Comparison of ENCODE assay signal across 12 mouse cellular contexts in the genomic region with DNA sequence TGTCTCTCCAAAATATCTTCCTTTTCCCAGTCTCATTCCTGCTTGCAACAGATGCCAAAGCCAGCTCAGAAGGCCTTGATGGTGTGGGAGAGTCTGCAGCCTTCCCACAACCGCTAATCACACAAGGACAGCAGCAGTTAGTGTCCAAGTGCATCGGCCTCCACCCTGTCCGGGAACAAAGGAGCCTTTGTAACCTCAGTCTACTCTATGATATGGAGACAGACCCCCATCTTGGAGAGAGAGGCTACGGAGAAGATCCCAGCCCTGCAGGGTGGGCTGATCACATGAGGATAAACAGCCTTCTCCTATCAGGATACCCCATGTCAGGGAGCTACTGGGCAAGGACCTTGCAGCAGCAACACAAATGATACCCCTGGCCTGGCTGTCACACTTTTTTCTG. TPM values are rescaled to one million over a fixed set of nuclear protein-coding genes. Genes with fewer than 3 reads are reported as not detected.
A peak's percentile ranks its signal among the peaks of the same experiment; 100 is the strongest.
DNase-seq lines count a peak whose midpoint lies in the region; ATAC-seq and TF ChIP-seq lines count a peak whose summit lies in the region.
"Had no signal": no experiment of that assay in that cellular context is flagged by ENCODE, and none has a peak within 500 bp of the region (broad histone marks: within the 10 kb centered on the region; RNA-seq: fewer than 3 reads in every experiment).

No protein-coding gene starts in this region.

- no peak for TF ChIP-seq CTCF in cerebellum, adult 2 months (IDR thresholded peaks at IDR 0.05; ENCODE audit: borderline replicate concordance, insufficient read depth, low read depth, low read length)
- TF ChIP-seq CTCF in heart, adult 2 months (IDR thresholded peaks at IDR 0.05), result no peak

- TF ChIP-seq POLR2A in cerebellum, adult 2 months (IDR thresholded peaks at IDR 0.05; ENCODE audit: borderline replicate concordance, insufficient read depth, low read length), result no peak
- TF ChIP-seq POLR2A in heart, adult 2 months (IDR thresholded peaks at IDR 0.05; ENCODE audit: insufficient read depth, low read depth, low read length), result no peak

- H3K79me2 ChIP-seq in heart, adult 2 months (replicated peaks; ENCODE audit: control insufficient read depth, insufficient read depth, low read length), result no peaks in the 10 kb centered on the region

- ATAC-seq in forebrain, embryonic 13.5 days, result peak; percentile 45; the same call in 1 of the 2 replicates
- peak; percentile 55; the same call in 1 of the 2 replicates for ATAC-seq in midbrain, embryonic 13.5 days
- ATAC-seq: liver, embryonic 12.5 days had no signal

- H3K36me3 ChIP-seq in forebrain, embryonic 13.5 days (ENCODE audit: poor library complexity, severe bottlenecking), result no peaks in the 10 kb centered on the region
- H3K36me3 ChIP-seq in midbrain, embryonic 13.5 days, result no peaks in the 10 kb centered on the region
- no peaks in the 10 kb centered on the region for H3K36me3 ChIP-seq in heart, adult 2 months (ENCODE audit: control insufficient read depth, insufficient read depth, low read length)
- H3K36me3 ChIP-seq: liver, embryonic 12.5 days had no signal

- H3K9ac ChIP-seq in forebrain, embryonic 13.5 days, result no peak overlapping the region
- H3K9ac ChIP-seq in midbrain, embryonic 13.5 days (replicated peaks), result no peak overlapping the region
- H3K9ac ChIP-seq in heart, adult 2 months (ENCODE audit: low read depth, low read length), result no peak overlapping the region
- H3K9ac ChIP-seq: liver, embryonic 12.5 days had no signal

- 19% methylated on average over 4 of the region's 4 CpGs for WGBS in cerebellum, adult 2 months
- 22% methylated on average over 4 of the region's 4 CpGs for WGBS in forebrain, embryonic 13.5 days
- 39% methylated on average over 4 of the region's 4 CpGs for WGBS in midbrain, embryonic 13.5 days
- WGBS in heart, adult 2 months, result 60% methylated on average over 4 of the region's 4 CpGs

- peak overlapping the region; percentile 16 for H3K4me2 ChIP-seq in forebrain, embryonic 13.5 days
- H3K4me2 ChIP-seq in midbrain, embryonic 13.5 days (replicated peaks), result no peak overlapping the region
- H3K4me2 ChIP-seq: heart, embryonic 11.5 days; liver, embryonic 12.5 days had no signal

- no peaks in the 10 kb centered on the region for H3K27me3 ChIP-seq in cerebellum, adult 2 months (ENCODE audit: control insufficient read depth, insufficient read depth, low read length)
- H3K27me3 ChIP-seq in forebrain, embryonic 13.5 days, result no peaks in the 10 kb centered on the region
- H3K27me3 ChIP-seq in midbrain, embryonic 13.5 days, result no peaks in the 10 kb centered on the region
- no peaks in the 10 kb centered on the region for H3K27me3 ChIP-seq in heart, adult 2 months (ENCODE audit: control insufficient read depth, insufficient read depth, low read length)
- H3K27me3 ChIP-seq: liver, embryonic 12.5 days had no signal

- H3K4me3 ChIP-seq in cerebellum, adult 2 months (replicated peaks; ENCODE audit: insufficient read depth, low read depth, low read length), result no peak overlapping the region
- H3K4me3 ChIP-seq in forebrain, embryonic 13.5 days, result no peak overlapping the region
- H3K4me3 ChIP-seq in midbrain, embryonic 13.5 days (replicated peaks), result no peak overlapping the region
- H3K4me3 ChIP-seq in heart, adult 2 months, result no peak overlapping the region
- H3K4me3 ChIP-seq: liver, embryonic 12.5 days had no signal

- peaks cover 64% of the 10 kb centered on the region for H3K4me1 ChIP-seq in cerebellum, adult 2 months (ENCODE audit: control insufficient read depth, insufficient read depth, low read length)
- peaks cover 39% of the 10 kb centered on the region for H3K4me1 ChIP-seq in forebrain, embryonic 13.5 days
- H3K4me1 ChIP-seq in midbrain, embryonic 13.5 days (replicated peaks), result peaks cover 37% of the 10 kb centered on the region
- peaks cover 2% of the 10 kb centered on the region; the same call in 1 of the 2 replicates for H3K4me1 ChIP-seq in heart, adult 2 months (ENCODE audit: control insufficient read depth, insufficient read depth, low read length)
- H3K4me1 ChIP-seq: liver, embryonic 12.5 days had no signal

- DNase-seq in cerebellum, adult 2 months, result no peak
- DNase-seq in cerebellum, adult 11-12 months, result no peak
- DNase-seq in MN1 (ENCODE audit: low spot score), result peak; percentile 23
- no peak for DNase-seq in kidney, adult 18-20 months
- DNase-seq in kidney, adult 9 months, result no peak
- no peak for DNase-seq in heart, adult 2 months

- no peaks in the 10 kb centered on the region for H3K9me3 ChIP-seq in forebrain, embryonic 13.5 days (replicated peaks)
- no peaks in the 10 kb centered on the region for H3K9me3 ChIP-seq in midbrain, embryonic 13.5 days
- H3K9me3 ChIP-seq: liver, embryonic 12.5 days had no signal

- H3K27ac ChIP-seq in cerebellum, adult 2 months (ENCODE audit: insufficient read depth, low read length), result peak overlapping the region; percentile 42
- peak overlapping the region; percentile 81 for H3K27ac ChIP-seq in forebrain, embryonic 13.5 days
- H3K27ac ChIP-seq in midbrain, embryonic 13.5 days, result peak overlapping the region; percentile 55
- no peak overlapping the region for H3K27ac ChIP-seq in heart, adult 2 months
- H3K27ac ChIP-seq: liver, embryonic 12.5 days had no signal

- TF ChIP-seq EP300 in heart, adult 2 months (IDR thresholded peaks at IDR 0.05; ENCODE audit: insufficient read depth, low read depth, low read length), result no peak

- intact Hi-C loops in heart, adult 2 months (cut with DNase I), result no loop called here

RNA-seq across cellular contexts. Expression of gene Zfyve28, which starts 36.5 kb away (rescaled TPM):
- 62.9 and 69.5 TPM in 2 replicates for polyA plus RNA-seq in cerebellum, adult 2 months (2012; rRNA removed)
- 1.8 and 1.9 TPM in 2 replicates for polyA plus RNA-seq in forebrain, embryonic 13.5 days (2015; fragmentation: Nextera tagmentation; extraction: Ambion mirVana)
- 3.7 and 3.8 TPM in 2 replicates for polyA plus RNA-seq in midbrain, embryonic 13.5 days (2015; fragmentation: Nextera tagmentation; extraction: Ambion mirVana)
- under 1 TPM; 0.65 to 0.75 TPM for total RNA-seq in heart, adult 2 months (2021)
- polyA plus RNA-seq in heart, adult 2 months (2012; rRNA removed), result 1.3 and 1.7 TPM in 2 replicates
- total RNA-seq: megakaryocyte-erythroid progenitor cell, adult 5-6 weeks had no signal
- polyA plus RNA-seq: liver, embryonic 12.5 days had no signal

RNA-seq across cellular contexts. Expression of gene Cfap99, which starts 36.6 kb away (rescaled TPM):
- polyA plus RNA-seq in cerebellum, adult 2 months (2012; rRNA removed), result 1.4 and 1.7 TPM in 2 replicates
- polyA plus RNA-seq in forebrain, embryonic 13.5 days (2015; fragmentation: Nextera tagmentation; extraction: Ambion mirVana), result 0.08 TPM in 1 of 2 replicates, not detected in the other
- polyA plus RNA-seq in midbrain, embryonic 13.5 days (2015; fragmentation: Nextera tagmentation; extraction: Ambion mirVana), result not detected in 2 replicates
- total RNA-seq in heart, adult 2 months (2021), result not detected
- polyA plus RNA-seq in heart, adult 2 months (2012; rRNA removed), result not detected in 2 replicates
- total RNA-seq: megakaryocyte-erythroid progenitor cell, adult 5-6 weeks had no signal
- polyA plus RNA-seq: liver, embryonic 12.5 days; small intestine, adult 2 months had no signal

Comparison
In these comparisons a context has a peak if more than half of its experiments do, and no peak if none do; other contexts are left out.
1. RNA of gene Zfyve28, which starts 36.5 kb away (polyA plus RNA-seq): 62.9 to 69.5 TPM in cerebellum, adult 2 months; 3.7 to 3.8 TPM in midbrain, embryonic 13.5 days, 1.8 to 1.9 TPM in forebrain, embryonic 13.5 days and 1.3 to 1.7 TPM in heart, adult 2 months; every median in the first group is over 10 times any median in the second.